Mouse (Mus musculus) lung, postnatal 10 days (tissue): ENCODE results near the gene Asphd1.

ENCODE experiments used
- DNase-seq: peaks from one replicate; pipeline ENCODE4 v3.0.0; 2021

The Asphd1 gene

DNA sequence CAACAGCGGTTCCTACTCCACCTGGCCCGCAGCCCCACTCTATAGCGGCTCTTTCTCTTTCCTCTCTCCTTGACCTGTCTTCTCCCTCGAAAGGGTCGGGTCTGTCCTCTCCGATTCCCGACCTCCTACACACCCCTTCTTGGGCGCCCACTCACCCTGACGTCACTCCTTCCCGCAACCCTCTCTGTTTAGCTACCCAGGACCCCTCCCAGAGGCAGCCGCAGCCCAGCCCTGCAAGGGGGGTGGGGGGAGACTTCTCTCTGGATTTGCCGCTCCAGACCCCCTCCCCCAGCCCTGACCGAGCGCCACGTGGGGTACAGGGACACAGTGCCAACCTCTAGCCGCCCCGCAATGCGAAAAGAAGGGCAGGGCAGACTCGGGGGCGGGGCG is at the start of gene Asphd1:
TSS of gene Asphd1 (minus strand) at position 180 of the 390 bp plus-strand sequence.
- DNase-seq = no peak

DNA sequence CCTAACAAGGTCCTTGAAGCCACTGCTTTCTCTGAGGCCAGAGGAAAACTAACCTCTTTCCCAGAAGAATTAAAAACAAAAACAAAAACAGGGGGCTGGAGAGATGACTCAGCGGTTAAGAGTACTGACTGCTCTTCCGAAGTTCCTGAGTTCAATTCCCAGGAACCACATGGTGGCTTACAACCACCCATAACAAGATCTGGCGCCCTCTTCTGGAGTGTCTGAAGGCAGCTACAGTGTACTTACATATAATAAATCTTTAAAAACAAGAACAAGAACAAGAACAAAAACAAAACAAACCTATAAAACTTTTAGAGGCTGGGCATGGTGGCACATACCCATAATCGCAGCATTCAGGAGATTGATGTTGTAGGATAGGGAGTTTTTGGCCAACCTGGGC is 47.1 kb upstream of the Asphd1 start:
- no peak for DNase-seq

DNA sequence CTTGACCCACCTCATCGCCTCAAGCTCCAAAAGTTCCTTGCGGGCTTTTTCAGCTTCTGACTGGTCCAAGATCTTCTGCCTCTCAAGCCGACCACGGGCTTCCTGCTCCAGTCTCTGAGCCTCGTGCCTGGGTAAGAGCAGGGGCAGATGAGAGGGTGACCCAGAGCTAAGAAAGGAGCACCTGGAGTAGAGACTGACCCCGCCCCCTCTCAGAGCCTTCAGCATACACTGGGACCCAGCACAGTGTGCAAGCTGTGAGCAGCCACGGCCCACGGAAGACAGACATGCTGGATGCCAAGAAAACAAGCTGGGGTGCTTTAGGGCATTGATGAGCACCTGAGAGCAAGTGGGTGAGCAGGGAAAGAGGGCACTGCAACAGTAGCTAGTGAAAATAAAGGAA is 39.4 kb upstream of the Asphd1 start:
- no peak for DNase-seq

GRCm38 (mm10) chr7:126986319-126986718 is 36.9 kb upstream of the Asphd1 start:
- peak; percentile 63 for DNase-seq

GRCm38 (mm10) chr7:126984667-126985444 is 35.5 kb upstream of the Asphd1 start:
- peak; percentile 67 for DNase-seq

- no peak for DNase-seq
Observed at GRCm38 (mm10) chr7:126983113-126983512, 33.7 kb upstream of the Asphd1 start.

DNA sequence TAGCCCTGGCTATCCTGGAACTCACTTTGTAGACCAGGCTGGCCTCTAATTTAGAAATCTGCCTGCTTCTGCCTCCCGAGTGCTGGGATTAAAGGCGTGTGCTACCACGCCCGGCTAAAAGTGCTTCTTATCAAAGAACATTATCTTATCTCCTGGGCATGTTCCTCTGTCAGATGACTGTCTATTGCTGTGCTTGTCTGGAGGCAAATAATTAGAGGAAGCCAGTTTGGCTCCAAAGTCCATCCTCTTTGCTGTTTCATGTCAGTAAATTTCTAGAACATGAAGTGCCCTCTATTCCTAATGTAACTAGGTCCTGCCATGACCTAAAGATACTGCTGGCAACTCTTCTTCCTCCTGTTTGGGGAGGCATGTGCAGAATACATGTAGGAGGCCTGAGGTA is 32.7 kb upstream of the Asphd1 start:
- no peak for DNase-seq

DNA sequence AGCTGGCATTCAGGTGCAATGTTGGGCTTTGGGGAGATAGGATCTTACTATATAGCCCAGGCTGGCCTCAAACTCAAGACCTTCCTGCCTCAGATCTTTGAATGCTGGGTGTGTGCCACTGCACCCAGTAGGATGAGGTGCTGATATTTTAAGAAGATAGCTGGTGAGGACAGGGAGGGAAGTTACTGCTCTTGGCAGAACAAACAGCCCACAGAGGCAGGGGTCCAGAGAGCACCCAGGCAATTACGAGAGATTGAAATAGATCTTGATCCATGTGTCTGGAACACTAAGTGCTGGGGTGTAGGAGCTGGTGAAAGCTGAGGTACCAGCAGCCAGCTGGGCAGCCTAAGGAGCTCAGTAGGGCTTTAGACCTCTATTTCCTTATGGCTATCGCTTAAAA is 32.2 kb upstream of the Asphd1 start:
- DNase-seq = no peak

- DNase-seq = no peak
Observed at GRCm38 (mm10) chr7:126978841-126979240, 29.5 kb upstream of the Asphd1 start.

GRCm38 (mm10) chr7:126976878-126977459 is 27.6 kb upstream of the Asphd1 start:
- no peak for DNase-seq

DNA sequence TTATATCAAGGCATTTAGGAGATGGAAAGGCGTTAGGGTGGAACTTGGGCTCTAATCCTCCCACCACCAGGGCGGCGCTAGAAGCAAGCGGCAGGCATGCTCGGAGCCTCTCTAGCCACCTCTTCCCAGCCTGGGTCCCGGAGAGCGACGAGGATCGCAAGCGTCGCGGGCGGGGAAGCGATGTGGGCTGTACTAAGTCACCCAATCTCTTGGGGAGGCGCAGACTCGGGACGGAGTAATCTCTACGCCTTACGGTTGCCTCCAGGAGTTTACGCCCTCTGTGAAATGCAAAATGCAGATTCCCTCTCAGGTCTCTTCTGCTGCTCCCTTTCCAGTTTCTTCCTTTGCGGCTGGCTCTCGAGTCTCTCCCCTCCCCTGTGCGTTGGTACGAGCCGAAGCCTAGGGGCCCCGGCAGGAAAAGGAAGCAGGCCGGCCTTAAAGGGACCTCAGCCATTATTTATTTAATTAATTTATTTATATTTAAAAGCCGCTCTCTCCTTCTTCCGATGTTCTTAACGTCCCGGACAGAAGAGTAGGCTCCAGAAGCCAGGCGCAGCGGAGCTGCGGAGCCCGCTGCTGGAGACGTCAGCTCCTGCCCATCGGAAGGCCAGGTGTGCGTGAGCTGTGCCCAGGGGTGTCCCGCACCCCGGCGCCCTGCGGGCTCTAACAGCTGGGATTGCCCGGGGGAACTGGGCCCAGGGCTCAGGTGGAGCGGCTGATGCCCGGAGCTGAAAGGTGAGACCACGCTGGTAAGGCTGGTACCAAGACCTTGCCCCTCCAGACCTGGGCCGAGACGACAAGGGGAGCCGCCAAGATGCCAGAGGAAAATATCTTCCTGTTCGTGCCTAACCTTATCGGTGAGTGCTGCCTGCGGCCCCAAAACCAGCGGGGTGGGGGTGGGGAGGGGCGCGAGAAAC is 26.8 kb upstream of the Asphd1 start, which contains the start of gene Cdiptos:
TSS of gene Cdiptos (minus strand) at position 149 of the 917 bp plus-strand sequence.
- peak; percentile 98 for DNase-seq

DNA sequence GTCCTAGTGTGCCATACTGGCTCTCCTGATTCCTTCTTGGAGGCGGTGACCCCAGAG is 26.3 kb upstream of the Asphd1 start, which contains the start of gene Cdipt:
TSS of gene Cdipt (plus strand) at position 22 of the 57 bp plus-strand sequence.
- no peak for DNase-seq

- peak; percentile 19 for DNase-seq
Observed at GRCm38 (mm10) chr7:126975493-126975892, 26.1 kb upstream of the Asphd1 start.

DNA sequence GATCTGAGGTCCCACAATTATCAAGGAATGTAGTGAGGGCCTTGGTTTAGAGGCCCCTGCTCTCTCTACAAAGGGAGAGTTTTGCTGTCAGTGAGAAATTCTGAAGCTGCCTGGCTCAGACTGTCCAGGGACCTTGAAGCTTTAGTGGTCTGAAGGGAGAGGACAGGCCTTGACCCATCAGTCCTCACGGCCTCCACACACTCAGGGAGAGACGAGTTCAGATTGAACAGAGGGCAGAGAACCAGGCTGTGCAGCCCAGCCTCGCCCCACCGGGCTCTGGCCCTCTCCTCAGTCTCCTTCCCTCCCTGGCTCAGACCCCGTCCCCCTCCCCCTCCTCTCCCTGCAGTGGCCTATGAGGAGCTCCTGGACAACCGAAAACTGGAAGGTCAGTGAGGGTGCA is 18.0 kb upstream of the Asphd1 start:
- DNase-seq = no peak

- DNase-seq = no peak
Observed at GRCm38 (mm10) chr7:126965568-126965967, 16.2 kb upstream of the Asphd1 start.

DNA sequence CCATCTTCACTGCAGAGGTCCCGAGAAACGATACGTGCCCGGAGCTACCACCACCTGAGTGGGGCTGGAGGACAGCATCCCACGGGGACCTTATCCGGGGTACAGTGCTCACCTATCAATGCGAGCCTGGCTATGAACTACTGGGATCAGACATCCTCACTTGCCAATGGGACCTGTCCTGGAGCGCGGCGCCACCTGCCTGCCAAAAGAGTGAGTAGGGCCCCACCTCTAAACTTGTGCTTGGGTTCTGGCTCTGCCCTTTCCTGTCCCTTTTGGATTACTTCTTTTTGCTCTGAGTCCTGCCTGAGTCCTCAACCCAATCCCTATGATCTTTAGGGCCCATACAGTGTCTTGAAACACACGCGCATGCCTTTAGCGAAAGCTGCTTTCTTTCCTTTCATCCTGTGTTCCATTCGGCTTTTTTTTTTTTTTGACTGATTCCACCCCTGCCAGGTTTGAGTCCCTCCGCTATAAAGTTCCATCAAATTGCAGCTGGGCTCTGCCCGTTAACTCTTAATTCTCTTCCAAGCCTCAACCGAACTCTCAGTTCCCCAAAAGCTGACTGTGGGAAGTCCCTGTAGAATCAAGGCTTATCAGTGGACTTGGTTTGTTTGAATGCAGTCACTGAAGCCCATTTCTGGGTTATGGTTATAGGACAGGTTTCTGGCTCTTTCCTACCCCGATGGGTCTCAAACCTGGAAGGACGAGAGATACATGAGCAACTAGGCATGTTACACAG is 14.3 kb upstream of the Asphd1 start:
- DNase-seq = peak; percentile 55

DNA sequence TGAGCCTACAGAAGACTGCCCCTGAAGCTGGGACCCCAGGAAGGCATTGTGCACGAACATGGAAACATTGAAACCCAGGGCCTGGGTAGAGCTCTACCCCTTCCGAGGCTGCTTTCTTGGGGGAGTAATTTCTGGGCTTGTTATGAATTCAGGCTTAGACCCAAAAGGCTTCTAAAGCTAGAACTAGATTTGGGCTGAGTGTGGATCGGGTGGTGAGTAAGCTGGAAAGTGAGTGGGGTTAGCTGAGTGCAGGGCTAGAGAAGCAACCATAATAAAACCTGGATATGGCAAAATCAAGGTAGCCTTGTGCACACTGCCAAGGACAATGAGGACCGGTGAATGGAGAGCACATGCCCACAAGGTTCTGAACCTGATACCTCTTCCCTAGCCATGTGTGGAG is 12.6 kb upstream of the Asphd1 start:
- no peak for DNase-seq

- no peak for DNase-seq
Observed at GRCm38 (mm10) chr7:126961095-126961494, 11.7 kb upstream of the Asphd1 start.

DNA sequence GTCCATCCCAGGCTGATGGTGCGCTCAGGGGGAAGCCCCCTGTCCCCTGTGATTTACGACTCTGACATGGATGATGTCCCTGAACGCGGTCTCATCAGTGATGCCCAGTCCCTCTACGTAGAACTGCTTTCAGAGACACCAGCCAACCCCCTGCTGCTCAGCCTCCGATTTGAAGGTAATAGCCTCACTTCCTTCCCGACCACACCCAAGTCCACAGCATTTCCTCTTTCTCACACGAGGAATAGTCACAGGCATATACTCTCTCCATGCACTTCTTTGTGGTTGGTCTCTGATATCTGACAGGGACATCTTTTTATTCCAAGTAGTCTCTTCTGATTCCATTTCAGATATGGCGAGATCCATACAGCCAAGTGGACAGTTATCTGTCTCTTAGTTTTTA is 10.4 kb upstream of the Asphd1 start:
- DNase-seq = no peak

- no peak for DNase-seq
Observed at GRCm38 (mm10) chr7:126955125-126955524, 5.7 kb upstream of the Asphd1 start.

DNA sequence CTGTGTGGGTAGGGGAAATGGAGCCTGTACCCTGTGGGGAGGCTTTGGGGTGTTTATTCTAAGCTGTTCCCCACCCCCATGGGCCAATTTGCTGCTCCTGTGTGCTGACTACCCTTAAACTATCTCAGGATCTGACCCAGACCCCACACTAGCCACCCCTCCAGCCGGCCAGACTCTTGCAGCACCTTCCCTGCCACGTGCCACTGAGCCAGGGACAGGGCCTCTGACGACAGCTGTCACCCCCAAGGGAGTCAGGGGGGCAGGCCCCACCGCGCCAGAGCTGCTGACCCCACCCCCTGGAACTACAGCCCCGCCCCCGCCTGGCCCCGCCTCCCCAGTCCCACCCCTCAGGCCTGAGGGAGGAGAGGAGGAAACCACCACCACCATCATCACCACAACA is 3.3 kb upstream of the Asphd1 start:
- DNase-seq = no peak

DNA sequence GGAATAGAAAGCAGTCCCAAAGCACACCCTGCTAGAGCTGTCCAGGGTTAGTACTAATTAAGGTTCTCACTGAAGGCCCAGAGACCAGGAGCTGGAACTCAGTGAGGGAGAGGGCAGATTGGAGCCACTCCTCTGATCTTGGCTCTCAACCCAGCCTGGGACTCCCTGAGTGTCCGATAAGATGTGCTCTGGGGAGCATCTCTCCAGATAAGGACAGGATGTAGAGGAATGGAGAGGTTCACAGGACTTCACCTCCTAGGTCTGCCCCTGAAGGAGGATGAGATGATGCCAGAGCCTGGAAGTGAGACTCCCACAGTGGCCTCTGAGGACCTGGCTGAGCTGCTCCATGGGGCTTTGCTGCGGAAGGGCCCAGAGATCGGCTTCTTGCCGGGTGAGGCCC is 2.4 kb upstream of the Asphd1 start:
- DNase-seq = no peak
